Mouse (Mus musculus) erythroid progenitor cell, adult 5-6 weeks (primary cell): ENCODE data around the gene Olfr429. TPM values are rescaled to one million over a fixed set of nuclear protein-coding genes. Genes with fewer than 3 reads are reported as not detected.
"Not testable (repeated sequence)": the region's sequence is repeated elsewhere in the genome, so short reads cannot be mapped to it uniquely, and the experiment has no call there.

Experiments
- ATAC-seq: replicated peaks from 2 replicates; pipeline ENCODE4 v1.8.0; 2016; ENCODE audit warnings: moderate number of reproducible peaks, mild to moderate bottlenecking, moderate TSS enrichment, inconsistent platforms; ENCODE audit not compliant: poor library complexity, low FRiP score, severe bottlenecking
- total RNA-seq, 2 experiments: library from RNA; stranded (forward) in 1 of 2; stranded (reverse) in 1 of 2; fragments of 150-400 nt in 1 of 2; fragments of 186-747, 209-891 nt in 1 of 2; gene quantifications; 2 replicates each; pipeline versions ENCODE4 v1.2.3 to v1.2.4; 2015 to 2017; ENCODE audit warnings: low replicate concordance in 2 of 2

Gene Olfr429
- total RNA-seq (2015; ENCODE audit: low replicate concordance) = not detected in 2 replicates
- total RNA-seq (2017; ENCODE audit: low replicate concordance) = not detected in 2 replicates

GRCm38 (mm10) chr1:174084031-174084430 lies at the start of gene Olfr429:
Gene Olfr429, plus strand, starts transcription at chr1:174084331.
- ATAC-seq = no peak

DNA sequence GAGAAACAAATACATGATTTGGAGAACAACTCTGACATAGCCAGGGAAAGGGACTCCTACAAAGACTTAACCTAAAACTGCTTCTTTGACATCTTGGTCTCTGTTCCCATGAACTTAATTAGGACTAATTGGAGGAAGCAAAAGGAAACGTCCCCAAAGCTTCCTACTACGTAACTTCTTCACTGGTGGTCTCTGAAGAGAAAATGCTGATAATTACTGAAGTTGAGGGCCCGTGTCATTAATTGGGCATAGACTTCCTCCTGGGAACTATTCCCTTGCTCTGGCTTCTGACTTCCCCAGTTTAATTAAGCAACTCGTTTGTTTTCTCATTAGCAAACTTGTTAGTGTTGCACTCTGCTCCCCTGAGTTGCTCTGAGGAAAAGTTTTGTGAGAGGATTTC lies 48.3 kb upstream of the Olfr429 start:
- no peak for ATAC-seq

DNA sequence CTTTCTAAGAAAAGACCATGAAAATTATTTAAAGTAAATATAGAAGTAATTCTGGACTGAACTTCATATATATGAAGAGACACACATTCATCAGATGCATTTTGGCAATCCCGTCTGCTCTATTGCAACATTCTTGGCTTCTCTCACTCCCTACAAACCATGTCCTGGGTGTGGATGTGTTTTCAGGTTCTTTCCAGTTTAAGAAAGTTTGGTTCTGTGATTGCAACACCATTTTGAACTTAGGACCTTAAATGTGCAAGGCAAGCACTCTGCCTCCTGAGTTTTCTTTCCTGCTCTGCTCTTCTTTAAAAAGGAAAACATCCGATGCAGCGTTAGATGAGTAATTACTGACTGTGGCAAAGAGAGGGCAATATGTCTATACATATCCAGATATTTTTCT lies 45.7 kb upstream of the Olfr429 start:
- ATAC-seq = no peak

DNA sequence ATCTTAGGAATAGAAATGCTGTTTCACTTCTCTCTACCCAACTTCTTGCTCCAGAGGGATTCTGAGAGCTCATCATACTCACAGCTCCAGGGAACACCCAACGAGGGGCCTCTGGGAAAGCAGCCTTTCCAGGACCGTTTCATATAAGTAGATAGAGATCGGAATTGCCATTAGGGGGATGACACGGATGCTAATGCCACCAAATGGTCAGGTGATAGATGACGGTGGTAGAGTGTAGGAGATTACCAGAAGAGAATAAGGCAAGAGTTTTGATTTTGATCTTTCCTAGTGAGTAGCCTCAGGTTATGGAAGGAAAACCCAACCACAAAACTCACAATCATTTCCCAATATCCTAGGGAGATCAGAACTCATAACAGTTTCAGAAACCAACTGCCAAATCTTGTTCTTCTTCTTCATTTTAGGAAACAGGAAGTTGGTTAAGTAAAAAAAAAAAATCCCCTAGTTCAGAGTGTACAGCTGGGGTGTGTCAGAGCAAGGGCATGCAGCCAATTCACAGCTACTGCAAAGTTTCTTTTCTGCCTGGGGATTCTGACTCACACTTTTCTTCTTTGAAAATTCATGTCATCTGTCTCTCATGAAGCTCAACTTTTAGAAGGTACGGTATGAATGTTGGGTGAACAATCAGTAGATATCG lies 43.5 kb upstream of the Olfr429 start, which contains the start of gene Olfr433:
Olfr433 (plus strand) TSS at position 183 of the 655 bp plus-strand sequence.
- no peak for ATAC-seq

- peak; percentile 40; the same call in 1 of the 2 replicates for ATAC-seq
These were observed 41.8 kb upstream of the Olfr429 start for GRCm38 (mm10) chr1:174042091-174042884.

DNA sequence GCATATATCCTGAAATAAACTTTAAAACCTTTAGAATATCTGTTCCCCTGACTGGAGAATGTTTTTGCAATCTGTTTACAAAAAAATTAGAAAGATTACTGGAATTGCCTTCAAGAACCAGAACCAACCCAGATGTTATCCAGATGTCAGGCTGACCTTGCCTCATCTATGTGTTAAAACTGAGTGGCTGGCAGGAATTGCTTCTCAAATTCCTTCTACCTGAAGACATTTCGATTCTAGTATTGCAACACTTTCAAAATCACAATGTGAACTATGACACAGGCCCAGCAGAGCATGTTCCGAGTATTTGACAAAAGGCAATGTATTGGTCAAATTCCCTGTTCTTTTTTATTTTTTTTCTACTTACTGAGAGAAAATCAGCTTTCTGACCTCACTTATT lies 39.7 kb upstream of the Olfr429 start:
- ATAC-seq = no peak

GRCm38 (mm10) chr1:174048227-174048626 lies 35.9 kb upstream of the Olfr429 start:
- ATAC-seq = not testable (repeated sequence)

- no peak for ATAC-seq
These were observed 35.2 kb upstream of the Olfr429 start, which contains the start of gene Olfr432 for GRCm38 (mm10) chr1:174048893-174049292. Gene Olfr432, plus strand, starts transcription at chr1:174049205.

DNA sequence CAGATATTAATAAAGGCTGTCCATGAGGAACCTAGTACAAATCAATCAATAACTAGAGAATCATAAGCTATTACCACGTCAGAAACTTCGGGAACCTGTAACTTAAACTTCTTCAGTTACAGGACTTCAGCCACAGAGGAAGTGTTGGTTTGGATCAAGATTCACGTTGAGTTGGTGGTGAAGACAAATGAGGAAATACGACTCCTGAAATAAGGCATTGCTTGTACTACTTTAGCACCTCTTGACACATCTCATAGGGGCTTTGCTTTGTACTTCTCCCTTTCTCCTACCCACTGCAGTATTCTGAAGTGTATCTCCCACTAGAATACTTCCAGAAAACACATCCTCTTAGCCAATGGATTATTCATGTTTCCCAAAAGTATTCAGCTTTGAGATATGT lies 34.8 kb upstream of the Olfr429 start:
- not testable (repeated sequence) for ATAC-seq

DNA sequence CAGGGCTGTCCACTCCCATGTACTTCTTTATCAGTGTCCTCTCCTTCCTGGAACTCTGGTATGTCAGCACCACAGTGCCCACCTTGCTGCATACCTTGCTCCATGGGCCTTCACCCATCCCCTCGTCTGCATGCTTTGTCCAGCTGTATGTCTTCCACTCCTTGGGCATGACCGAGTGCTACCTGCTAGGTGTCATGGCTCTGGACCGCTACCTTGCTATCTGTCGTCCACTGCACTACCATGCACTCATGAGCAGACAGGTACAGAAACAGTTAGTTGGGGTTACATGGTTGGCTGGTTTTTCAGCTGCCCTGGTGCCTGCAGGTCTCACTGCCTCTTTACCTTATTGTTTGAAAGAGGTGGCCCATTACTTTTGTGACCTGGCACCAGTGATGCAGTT lies 33.6 kb upstream of the Olfr429 start:
- ATAC-seq = no peak

GRCm38 (mm10) chr1:174051515-174051914 lies 32.6 kb upstream of the Olfr429 start:
- ATAC-seq = no peak

DNA sequence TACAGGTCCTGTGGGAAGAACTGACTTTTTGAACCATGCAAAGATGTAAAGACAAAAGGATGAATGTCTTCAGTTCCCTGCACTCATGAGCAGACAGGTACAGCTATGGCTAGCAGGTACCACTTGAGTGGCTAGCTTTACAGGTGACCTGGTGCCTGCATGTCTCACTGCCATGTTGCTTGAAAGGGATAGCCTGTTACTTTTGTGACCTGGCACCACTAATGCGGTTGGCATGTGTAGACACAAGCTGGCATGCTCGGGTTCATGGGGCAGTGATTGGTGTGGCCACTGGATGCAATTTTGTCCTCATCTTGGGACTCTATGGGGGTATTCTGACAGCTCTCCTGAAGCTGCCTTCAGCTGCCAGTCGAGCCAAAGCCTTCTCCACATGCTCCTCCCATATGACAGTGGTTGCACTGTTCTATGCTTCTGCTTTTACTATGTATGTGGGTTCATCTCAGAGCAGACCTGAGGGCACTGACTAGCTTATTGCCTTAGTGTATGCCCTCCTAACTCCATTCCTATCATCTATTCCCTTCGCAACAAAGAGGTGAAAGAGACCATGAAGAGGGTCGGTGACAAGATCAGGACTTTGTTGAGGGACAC lies 32.1 kb upstream of the Olfr429 start:
- 0 out of 2 replicates have a peak, but pooled peaks have one; percentile 25 for ATAC-seq

DNA sequence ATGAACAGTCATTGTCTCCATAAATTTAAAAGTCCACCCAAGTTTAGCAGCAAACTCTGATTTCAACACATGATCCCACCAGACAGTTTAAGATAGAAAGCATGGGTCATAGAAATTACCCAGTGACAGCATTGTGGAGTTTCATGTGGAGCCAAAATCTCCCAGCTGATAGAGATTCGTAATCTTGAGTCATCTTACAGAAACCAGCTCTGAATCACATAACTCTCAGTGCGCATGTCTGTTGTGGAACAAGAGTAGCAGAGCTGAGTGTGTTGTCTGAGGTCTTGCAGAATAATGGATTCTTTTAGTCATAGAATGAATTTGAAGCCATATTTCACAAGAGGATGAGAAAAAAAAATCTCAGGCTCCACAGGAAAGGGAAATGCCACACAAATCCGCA lies 31.1 kb upstream of the Olfr429 start:
- no peak for ATAC-seq

DNA sequence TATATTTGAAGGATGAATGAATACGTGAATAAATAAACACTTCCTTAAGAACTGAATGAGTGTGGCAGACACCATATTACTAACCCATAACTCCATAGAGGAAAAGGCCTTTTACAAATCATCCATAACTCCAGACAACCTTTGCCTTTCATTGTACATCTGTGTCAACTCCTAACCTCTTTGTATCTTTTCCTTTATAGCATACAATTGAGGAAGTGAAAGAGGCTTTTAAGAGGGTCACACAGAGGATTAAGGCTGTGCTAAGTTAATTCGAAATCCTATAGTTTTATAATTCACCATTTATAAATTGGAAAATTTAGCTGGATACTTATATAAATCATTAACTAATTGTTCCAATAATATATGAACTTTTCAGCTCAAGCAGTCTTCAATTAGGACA lies 28.9 kb upstream of the Olfr429 start:
- ATAC-seq = no peak

DNA sequence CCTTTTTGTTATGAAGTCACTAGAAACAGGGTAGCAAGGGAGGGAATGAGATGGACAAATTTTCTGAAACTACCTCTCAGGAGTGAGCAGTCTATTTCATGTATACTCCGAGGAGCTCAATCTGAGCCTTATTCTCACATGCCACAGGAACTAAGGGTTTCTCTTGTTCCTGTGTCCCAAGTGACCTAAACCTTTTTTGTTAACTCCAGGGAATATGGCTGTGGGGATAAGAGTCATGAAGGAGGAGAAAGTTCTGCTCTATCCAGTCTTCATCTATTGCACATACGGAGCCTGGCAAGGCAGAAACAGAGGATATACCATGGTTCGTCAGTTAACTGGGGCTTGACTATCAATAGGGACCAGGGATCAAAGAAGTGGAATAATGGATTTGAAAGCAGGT lies 17.8 kb upstream of the Olfr429 start, which contains the start of gene Olfr430:
Olfr430 (plus strand) TSS at position 301 of the 400 bp plus-strand sequence.
- ATAC-seq = no peak

GRCm38 (mm10) chr1:174096591-174096990 lies 12.5 kb downstream of the Olfr429 start, which contains the start of gene Olfr427:
Gene Olfr427, plus strand, starts transcription at chr1:174096891.
- ATAC-seq = 0 out of 2 replicates have a peak, but pooled peaks have one; percentile 43

- ATAC-seq = no peak
These were observed 19.6 kb downstream of the Olfr429 start for GRCm38 (mm10) chr1:174103735-174104134.

DNA sequence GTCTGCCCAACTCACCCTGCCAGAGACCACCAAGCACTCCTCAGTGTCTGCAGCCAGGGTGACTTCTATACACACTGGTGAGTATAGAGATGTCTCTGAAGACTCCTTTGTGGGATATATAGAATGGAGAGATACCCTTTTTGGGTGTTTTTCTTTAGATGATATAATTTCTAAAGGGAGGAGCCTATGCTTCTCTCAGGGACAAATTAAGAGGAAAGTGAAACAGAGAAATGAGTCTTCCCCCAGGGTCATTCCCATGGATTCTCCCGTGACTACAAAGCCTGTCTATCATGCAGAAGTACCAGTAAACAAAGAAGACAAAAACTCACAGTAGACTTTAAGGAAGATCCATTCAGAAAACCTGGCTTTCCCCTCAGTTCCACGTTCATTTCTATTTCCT lies 36.9 kb downstream of the Olfr429 start, which contains the start of gene Olfr231:
Olfr231 (minus strand) TSS at position 101 of the 400 bp plus-strand sequence.
- ATAC-seq = no peak

GRCm38 (mm10) chr1:174131217-174131616 lies 47.1 kb downstream of the Olfr429 start, which contains the start of gene Olfr424:
Gene Olfr424, plus strand, starts transcription at chr1:174131517.
- ATAC-seq = no peak

DNA sequence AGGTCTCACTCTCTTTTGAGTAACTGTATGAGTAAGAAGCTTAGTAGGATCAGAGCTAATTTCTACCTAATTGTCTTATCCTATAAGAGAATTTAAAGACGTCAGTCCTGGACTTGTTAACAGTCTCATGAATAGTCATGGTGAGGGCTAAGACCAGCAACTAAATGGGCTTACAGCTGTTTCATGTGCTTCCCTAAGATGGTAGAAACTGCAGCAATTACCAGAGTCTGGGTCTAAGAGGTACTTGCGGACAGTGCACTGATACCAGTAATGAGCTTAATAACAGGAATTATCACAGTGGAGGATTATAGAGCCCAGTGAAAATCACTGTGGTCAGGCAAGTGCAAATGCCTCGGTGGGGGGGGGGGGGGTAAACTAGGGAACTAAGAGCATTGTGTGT lies 47.9 kb downstream of the Olfr429 start:
- no peak for ATAC-seq
